Mouse (Mus musculus) kidney, embryonic 15.5 days (tissue): Measurements from ENCODE around the gene Gm10424. TPM values are rescaled to one million over a fixed set of nuclear protein-coding genes. Genes with fewer than 3 reads are reported as not detected.
"Not testable (repeated sequence)": the region's sequence is repeated elsewhere in the genome, so short reads cannot be mapped to it uniquely, and the experiment has no call there.

Source experiments
- ATAC-seq: fragments of 200-750 bp; cut with Nextera tagmentation; replicated peaks from 2 replicates; pipeline ENCODE4 v1.8.0; 2017; ENCODE audit warnings: moderate TSS enrichment; ENCODE audit not compliant: low FRiP score
- H3K27ac ChIP-seq: fragments of 300-500 bp; sonication (generic); 2 replicates; pipeline ENCODE4 v1.5.1; 2015; ENCODE audit warnings: mild to moderate bottlenecking, inconsistent platforms
- H3K27me3 ChIP-seq: fragments of 300-500 bp; sonication (generic); 2 replicates; pipeline ENCODE4 v1.6.1; 2015; ENCODE audit warnings: inconsistent platforms
- H3K36me3 ChIP-seq: fragments of 300-500 bp; sonication (generic); 2 replicates; pipeline ENCODE4 v1.6.1; 2015; ENCODE audit warnings: inconsistent platforms
- H3K4me1 ChIP-seq: fragments of 300-500 bp; sonication (generic); 2 replicates; pipeline ENCODE4 v1.6.1; 2015; ENCODE audit warnings: inconsistent platforms
- H3K4me2 ChIP-seq: fragments of 300-500 bp; sonication (generic); 2 replicates; pipeline ENCODE4 v1.6.1; 2015; ENCODE audit warnings: moderate library complexity, mild to moderate bottlenecking, inconsistent platforms
- H3K4me3 ChIP-seq: fragments of 300-500 bp; sonication (generic); replicated peaks from 2 replicates; pipeline ENCODE4 v1.5.1; 2015; ENCODE audit warnings: mild to moderate bottlenecking, inconsistent platforms
- H3K9ac ChIP-seq: fragments of 300-500 bp; sonication (generic); 2 replicates; pipeline ENCODE4 v1.6.1; 2015; ENCODE audit warnings: mild to moderate bottlenecking, inconsistent platforms
- H3K9me3 ChIP-seq: fragments of 300-500 bp; sonication (generic); replicated peaks from 2 replicates; pipeline ENCODE4 v1.6.1; 2016; ENCODE audit warnings: inconsistent platforms
- WGBS: fragments of 180-500 bp; shearing (Covaris S2); methylation state at CpG from one replicate; pipeline ENCODE4 v1.1.7; 2015; ENCODE audit warnings: mixed read lengths; 5-methylcytosine and 5-hydroxymethylcytosine counted together
- polyA plus RNA-seq: library from polyadenylated mRNA; unstranded; fragments of >200 nt; fragmentation: Nextera tagmentation; extraction: Ambion mirVana; gene quantifications from 2 replicates; pipeline ENCODE4 v1.2.1, GENCODE M21; 2015

Gene Gm10424
- not detected in 2 replicates for polyA plus RNA-seq

GRCm38 (mm10) chr5:95272668-95273067 lies at the start of gene Gm10424:
Gene Gm10424 (minus strand): TSS chr5:95272768.
- not testable (repeated sequence) for ATAC-seq, H3K4me3 ChIP-seq, H3K27ac ChIP-seq, H3K9me3 ChIP-seq, H3K36me3 ChIP-seq, H3K4me1 ChIP-seq, H3K4me2 ChIP-seq, H3K27me3 ChIP-seq, H3K9ac ChIP-seq
- WGBS: no CpG with 5 or more reads among the region's 1 CpGs

DNA sequence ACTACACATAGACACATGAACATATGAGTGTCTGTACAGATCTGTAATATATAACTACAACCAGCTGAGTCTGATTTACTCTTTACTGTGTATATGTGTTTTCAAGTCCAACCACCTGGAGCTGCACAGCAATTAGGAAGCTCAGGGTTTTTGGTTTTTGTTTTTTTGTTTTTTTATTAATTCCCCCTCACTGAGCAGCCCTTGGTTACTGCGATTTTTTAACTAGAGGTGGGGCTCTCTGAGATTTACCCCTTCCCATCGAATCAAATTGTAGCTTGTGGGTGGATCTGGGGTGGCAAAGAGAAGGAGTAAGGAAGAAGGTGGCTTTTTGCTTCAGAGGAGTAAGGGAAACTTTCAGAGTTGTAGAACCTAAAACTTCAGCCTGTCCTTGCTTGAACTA lies 33.0 kb upstream of the Gm10424 start, which contains the start of gene Gm3259:
Gene Gm3259 (plus strand): TSS at position 301 of the 400 bp plus-strand sequence.
- not testable (repeated sequence) for H3K4me2 ChIP-seq, H3K9me3 ChIP-seq, H3K27me3 ChIP-seq, H3K27ac ChIP-seq, H3K4me3 ChIP-seq, ATAC-seq, H3K9ac ChIP-seq, H3K36me3 ChIP-seq, H3K4me1 ChIP-seq
- WGBS: 44% methylated on average over 2 of the region's 2 CpGs

Other genes starting within 250 kb of the Gm10424 start
- not detected in 2 replicates for gene Gm7942, start 165.8 kb downstream of the Gm10424 start, polyA plus RNA-seq
- gene Gm16513, start 90.1 kb downstream of the Gm10424 start, polyA plus RNA-seq: not detected in 2 replicates
- not detected in 2 replicates for gene Gm3259, start 33.1 kb upstream of the Gm10424 start, polyA plus RNA-seq
- not detected in 2 replicates for gene D5Ertd577e, start 184.0 kb upstream of the Gm10424 start, polyA plus RNA-seq
- not detected in 2 replicates for gene Gm3286, start 238.0 kb upstream of the Gm10424 start, polyA plus RNA-seq